Mouse (Mus musculus): Measurements from ENCODE around the gene Lck.

Gene Lck

DNA sequence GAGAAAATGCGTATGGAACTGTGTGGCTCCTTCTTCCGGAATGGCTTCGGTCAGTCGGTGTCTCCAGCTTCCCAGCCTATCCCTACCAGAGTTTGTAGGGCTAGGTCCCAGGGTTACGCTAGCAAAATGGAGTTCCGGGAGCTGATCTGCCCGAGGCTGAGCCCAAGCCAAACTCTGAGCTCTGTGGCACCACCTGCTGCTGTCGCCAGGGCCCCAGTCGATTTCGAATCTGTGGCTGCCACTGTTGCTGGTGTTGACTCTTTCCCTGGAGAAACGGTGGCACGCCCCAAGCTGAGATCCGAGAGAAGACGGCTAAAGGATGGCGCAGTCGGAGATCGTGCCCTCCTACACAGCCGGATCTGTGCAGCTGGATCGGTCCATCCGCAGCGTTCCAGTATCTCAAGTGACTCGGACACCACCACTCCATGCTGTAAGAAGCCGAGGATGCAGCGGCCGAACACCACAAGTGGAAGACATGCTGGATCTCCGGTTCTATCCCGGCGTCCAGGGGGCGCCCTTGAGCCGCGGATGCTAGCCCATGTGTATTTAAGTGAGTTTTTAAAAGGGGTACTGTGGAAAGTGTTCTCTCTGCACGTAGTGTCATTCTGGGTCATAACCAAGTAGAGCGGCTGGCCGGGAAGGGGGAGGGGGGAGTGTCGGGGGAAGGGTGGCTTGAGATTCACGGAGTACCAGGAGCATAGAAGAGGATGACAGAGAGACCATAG, 11.6 kb upstream of the Lck start:
- peak; percentile 87 for DNase-seq (ENCODE audit: extremely low spot score)

GRCm38 (mm10) chr4:129584370-129584769, 10.9 kb upstream of the Lck start:
- DNase-seq (ENCODE audit: extremely low spot score), result no peak

DNA sequence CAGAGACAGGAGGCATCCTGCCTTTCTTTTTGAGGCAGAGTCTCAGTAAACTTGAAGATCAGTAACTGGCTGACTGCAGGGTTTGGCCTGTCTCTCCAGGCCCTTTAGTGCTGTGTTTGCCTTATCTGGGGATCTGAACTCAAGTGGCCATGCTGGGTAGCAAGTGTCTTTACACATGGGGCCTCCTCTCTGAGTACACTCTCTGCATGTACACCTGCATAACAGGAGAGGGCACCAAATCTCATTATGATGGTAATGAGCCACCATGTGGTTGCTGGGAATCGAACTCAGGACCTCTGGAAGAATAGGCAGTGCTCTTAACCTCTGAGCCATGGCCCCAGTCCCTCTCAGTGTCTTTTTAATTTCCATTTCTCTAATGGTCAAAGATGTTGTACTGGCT, 8.8 kb upstream of the Lck start:
- no peak for DNase-seq (ENCODE audit: extremely low spot score)

- no peak for DNase-seq (ENCODE audit: extremely low spot score)
Measured at GRCm38 (mm10) chr4:129580347-129580746, 6.9 kb upstream of the Lck start.

DNA sequence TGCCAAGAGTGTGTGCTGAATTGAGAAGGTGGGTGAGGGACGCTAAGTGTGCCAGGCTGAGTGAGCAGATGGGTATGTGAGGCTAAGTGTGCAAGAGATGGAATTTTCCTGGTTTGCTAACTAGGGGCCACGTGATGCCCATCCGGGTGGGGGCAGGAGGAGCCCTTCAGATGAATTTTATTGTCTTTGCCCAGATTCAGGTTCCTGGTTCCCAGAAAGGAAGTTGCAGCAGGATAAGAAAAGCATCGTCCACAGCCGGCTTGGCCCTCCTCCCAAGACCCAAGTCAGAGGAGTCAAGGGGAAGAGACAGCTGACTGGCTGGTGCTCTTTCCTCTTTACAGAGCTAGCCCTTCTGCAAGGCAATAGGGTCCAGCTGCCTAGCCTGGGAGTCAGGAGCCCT, 5.0 kb upstream of the Lck start, which contains the start of gene Fam167b:
Gene Fam167b (minus strand): TSS at position 84 of the 400 bp plus-strand sequence.
- DNase-seq (ENCODE audit: extremely low spot score), result no peak

GRCm38 (mm10) chr4:129577688-129578087, 4.2 kb upstream of the Lck start:
- no peak for DNase-seq (ENCODE audit: extremely low spot score)

DNA sequence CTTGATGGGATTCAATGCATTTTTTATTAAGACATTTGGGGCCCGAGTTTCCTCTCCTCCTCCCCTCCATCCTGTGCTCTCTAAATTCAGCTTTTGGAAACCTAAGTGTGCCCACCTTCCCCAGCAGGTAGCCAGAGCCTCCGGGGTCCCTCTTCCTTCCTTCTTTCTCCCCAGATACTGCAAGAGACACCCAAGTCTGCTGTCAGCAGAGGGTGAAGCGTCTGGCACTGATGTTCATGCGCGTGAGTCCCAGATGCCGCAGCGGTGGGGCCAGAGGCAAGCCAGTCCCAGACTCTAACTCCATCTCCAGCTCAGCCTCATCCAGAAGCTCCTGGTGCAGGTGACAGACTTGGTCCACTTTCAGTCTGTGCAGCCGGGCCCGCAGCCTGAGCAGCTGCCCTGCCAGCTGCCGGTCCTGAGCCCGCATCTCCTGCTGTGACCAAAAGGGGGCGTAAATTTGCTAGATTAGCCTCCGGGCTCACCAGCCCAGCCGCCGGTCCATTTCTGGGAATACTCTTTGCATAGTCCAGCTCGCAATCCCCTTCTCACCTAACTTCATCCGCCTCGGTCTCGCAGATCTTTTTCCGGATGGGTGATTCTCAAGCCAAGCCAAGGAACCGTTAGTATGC, 3.5 kb upstream of the Lck start:
- peak; percentile 54 for DNase-seq (ENCODE audit: extremely low spot score)

- no peak for DNase-seq (ENCODE audit: extremely low spot score)
Measured at GRCm38 (mm10) chr4:129575171-129575844, 1.9 kb upstream of the Lck start.

GRCm38 (mm10) chr4:129573093-129573370, 409 bp downstream of the Lck start:
- DNase-seq (ENCODE audit: extremely low spot score), result no peak

GRCm38 (mm10) chr4:129572236-129573092, 977 bp downstream of the Lck start:
- no peak for DNase-seq (ENCODE audit: extremely low spot score)

DNA sequence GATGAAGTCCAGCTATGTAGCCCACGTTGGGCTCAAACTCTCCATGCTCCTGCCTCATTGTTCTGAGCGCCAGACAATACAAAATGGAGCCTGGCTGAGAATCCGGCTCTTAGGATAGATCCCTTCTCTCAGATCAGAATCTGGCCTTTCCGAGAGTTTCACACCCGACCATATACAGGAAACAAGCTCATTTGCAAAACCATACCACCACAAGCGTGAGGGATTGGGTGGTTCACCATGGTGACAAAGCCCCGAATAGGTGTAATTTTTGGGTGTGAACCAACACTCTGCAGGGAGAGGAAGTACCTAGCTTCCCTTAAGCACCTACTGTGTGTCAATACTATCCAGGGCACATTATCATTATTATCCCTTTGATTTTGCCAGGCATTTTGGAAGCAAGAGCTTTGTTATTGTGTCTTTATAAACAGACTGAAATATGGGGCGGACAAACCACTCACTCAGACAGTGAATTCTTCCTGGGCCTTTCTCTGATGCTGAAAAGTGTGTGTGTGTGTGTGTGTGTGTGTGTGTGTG, 1.8 kb downstream of the Lck start:
- no peak for DNase-seq (ENCODE audit: extremely low spot score)

GRCm38 (mm10) chr4:129570028-129570427, 3.4 kb downstream of the Lck start:
- DNase-seq (ENCODE audit: extremely low spot score), result no peak

DNA sequence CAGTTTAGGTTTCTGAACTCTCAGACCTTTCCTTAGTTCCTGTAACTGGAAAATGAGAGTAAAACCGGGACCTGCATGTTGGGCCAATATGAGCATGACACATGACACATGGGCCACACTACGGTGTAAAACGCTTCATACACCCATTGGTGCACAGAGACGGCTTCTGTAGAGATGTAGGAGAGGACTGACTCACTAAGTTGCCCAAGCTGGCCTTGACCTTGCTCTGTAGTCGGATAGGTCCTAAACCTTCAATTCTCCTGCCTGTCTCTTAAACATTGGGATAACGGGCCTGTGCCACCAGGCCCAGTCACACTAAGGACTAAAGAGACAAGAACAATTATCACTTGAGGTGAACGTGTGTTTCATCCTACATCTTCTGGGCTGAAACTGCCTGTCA, 5.1 kb downstream of the Lck start:
- no peak for DNase-seq (ENCODE audit: extremely low spot score)

- no peak for DNase-seq (ENCODE audit: extremely low spot score)
Measured at GRCm38 (mm10) chr4:129565139-129565538, 8.3 kb downstream of the Lck start.

- peak; percentile 68 for DNase-seq (ENCODE audit: extremely low spot score)
Measured at GRCm38 (mm10) chr4:129563718-129564117, 9.7 kb downstream of the Lck start.

- no peak for DNase-seq (ENCODE audit: extremely low spot score)
Measured at GRCm38 (mm10) chr4:129561184-129561583, 12.3 kb downstream of the Lck start.

DNA sequence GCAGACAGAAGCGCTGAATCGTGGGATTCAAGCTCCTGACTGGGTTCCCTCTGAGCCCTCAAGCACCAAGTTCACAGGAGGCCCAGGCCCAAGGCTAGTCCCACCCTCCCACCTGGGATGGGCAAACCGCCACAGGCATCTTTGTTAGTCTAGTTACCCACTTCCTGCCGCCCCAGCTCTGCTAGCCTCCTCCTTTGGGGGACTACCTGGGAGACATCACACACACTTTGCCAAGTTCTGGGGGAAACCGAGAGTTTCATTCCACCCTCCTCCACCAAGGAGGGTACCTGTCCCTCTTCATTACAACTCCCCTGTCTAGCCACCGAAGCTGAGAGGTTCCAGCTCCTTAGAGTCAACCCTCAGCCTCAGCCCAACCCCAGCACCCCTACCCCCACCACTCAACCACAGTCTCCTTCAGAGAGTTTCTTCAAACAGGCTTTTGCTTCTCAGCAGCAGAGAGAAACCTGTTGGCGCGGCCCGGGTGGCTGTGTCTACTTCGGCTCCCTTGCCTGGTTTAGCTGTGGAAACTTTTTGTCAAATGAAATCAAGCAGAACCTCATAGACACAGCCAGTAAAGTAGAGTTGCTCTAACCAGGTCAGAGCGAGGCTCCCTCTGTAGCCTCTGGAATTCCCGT, 15.0 kb downstream of the Lck start:
- no peak for DNase-seq (ENCODE audit: extremely low spot score)

- no peak for DNase-seq (ENCODE audit: extremely low spot score)
Measured at GRCm38 (mm10) chr4:129557256-129557808, 16.1 kb downstream of the Lck start.

DNA sequence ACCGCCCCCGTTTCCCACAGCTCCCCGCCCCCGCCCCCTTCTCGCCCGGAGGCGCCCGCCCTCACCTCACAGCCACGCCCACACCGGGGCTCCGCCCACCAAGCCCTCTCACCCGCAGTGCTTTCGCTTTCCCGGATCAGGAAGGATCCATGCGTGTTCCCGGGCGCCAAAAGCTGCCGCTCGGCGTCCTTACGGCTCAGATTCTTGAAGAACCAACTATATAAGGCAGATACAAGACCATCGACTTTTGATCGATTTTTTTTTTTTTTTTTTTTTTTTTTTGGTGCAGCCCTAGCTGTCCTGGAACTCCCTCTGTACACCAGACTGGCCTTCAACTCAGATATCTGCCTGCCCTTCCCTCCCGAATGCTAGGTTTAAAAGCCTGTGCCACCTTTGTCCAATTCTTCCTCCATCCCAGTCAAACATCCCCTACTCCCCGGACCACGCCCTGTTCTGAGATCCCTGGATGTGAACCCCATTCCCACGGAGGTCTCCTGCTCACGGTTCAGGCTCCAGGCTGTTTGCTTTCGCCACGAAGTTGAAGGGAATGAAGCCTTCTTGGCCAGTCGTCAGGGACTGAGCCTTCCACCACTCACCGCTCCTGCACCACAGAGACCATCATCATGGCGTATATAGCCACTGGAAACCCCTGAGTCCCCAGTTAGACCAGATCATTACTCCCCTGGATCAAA, 16.8 kb downstream of the Lck start:
- DNase-seq (ENCODE audit: extremely low spot score), result peak; percentile 91

GRCm38 (mm10) chr4:129555862-129556531, 17.4 kb downstream of the Lck start:
- DNase-seq (ENCODE audit: extremely low spot score), result no peak

Measured in embryo, embryonic 9.5 days (tissue).